Mouse (Mus musculus) mammary gland, adult 2 months (tissue): Measurements from ENCODE around the gene Mucl1. TPM values are rescaled to one million over a fixed set of nuclear protein-coding genes. Genes with fewer than 3 reads are reported as not detected.

Experiments
- polyA plus RNA-seq: library from polyadenylated mRNA; depleted of rRNA; stranded (reverse); fragments of >200 nt; gene quantifications from 2 replicates; pipeline ENCODE4 v1.2.3, GENCODE M21; 2012; ENCODE audit warnings: low replicate concordance; rRNA removed

Mucl1 gene
- polyA plus RNA-seq = not detected in 2 replicates

GRCm38 (mm10) chr15:103755369-103755768 lies at the start of gene Mucl1:
TSS of gene Mucl1 (minus strand) at chr15:103755469.

Other genes starting within 250 kb of the Mucl1 start
- 79.7 and 156 TPM in 2 replicates for gene Ppp1r1a, start 217.5 kb downstream of the Mucl1 start, polyA plus RNA-seq
- 606 and 915 TPM in 2 replicates for gene Glycam1, start 190.4 kb downstream of the Mucl1 start, polyA plus RNA-seq
- gene Mucl2, start 143.8 kb upstream of the Mucl1 start, polyA plus RNA-seq = not detected in 2 replicates